Mouse (Mus musculus) midbrain, embryonic 10.5 days (tissue): ENCODE data around the gene Gm44965. TPM values are rescaled to one million over a fixed set of nuclear protein-coding genes. Genes with fewer than 3 reads are reported as not detected.

Source experiments
- DNase-seq: peaks from one replicate; pipeline ENCODE4 v3.0.0-alpha.2; 2017; ENCODE audit warnings: low spot score
- H3K27ac ChIP-seq: fragments of 300-500 bp; sonication (generic); replicated peaks from 2 replicates; pipeline ENCODE4 v1.5.1; 2016; ENCODE audit warnings: mild to moderate bottlenecking
- H3K27me3 ChIP-seq: fragments of 300-500 bp; sonication (generic); 2 replicates; pipeline ENCODE4 v1.6.1; 2016; ENCODE audit warnings: low read depth, mild to moderate bottlenecking; ENCODE audit not compliant: poor library complexity, severe bottlenecking
- H3K36me3 ChIP-seq: fragments of 300-500 bp; sonication (generic); 2 replicates; pipeline ENCODE4 v1.6.1; 2016; ENCODE audit warnings: mild to moderate bottlenecking, moderate library complexity
- H3K4me1 ChIP-seq: fragments of 300-500 bp; sonication (generic); 2 replicates; pipeline ENCODE4 v1.6.1; 2016
- H3K4me3 ChIP-seq: fragments of 300-500 bp; sonication (generic); 2 replicates; pipeline ENCODE4 v1.5.1; 2016; ENCODE audit warnings: mild to moderate bottlenecking, moderate library complexity
- H3K9me3 ChIP-seq: fragments of 300-500 bp; sonication (generic); replicated peaks from 2 replicates; pipeline ENCODE4 v1.6.1; 2016; ENCODE audit warnings: mild to moderate bottlenecking
- WGBS: fragments of 180-500 bp; shearing (Covaris S2); methylation state at CpG from one replicate; pipeline ENCODE4 v1.1.7; 2016; 5-methylcytosine and 5-hydroxymethylcytosine counted together
- polyA plus RNA-seq: library from polyadenylated mRNA; unstranded; fragments of >200 nt; fragmentation: Nextera tagmentation; extraction: Ambion mirVana; gene quantifications from 2 replicates; pipeline ENCODE4 v1.2.1, GENCODE M21; 2016

Gene Gm44965
- polyA plus RNA-seq, 1 experiment from 2014 or later: 0.39 TPM

- no peak overlapping the region for H3K4me3 ChIP-seq
- DNase-seq: no peak
- H3K36me3 ChIP-seq: no peaks in the 10 kb centered on the region
- H3K4me1 ChIP-seq: peaks cover 20% of the 10 kb centered on the region
- no peaks in the 10 kb centered on the region for H3K9me3 ChIP-seq
- WGBS: 71% methylated on average over 6 of the region's 6 CpGs
- H3K27me3 ChIP-seq: no peaks in the 10 kb centered on the region
- H3K27ac ChIP-seq: no peak overlapping the region
These were observed 44.2 kb downstream of the Gm44965 start for GRCm38 (mm10) chr6:48637811-48638500.

GRCm38 (mm10) chr6:48638553-48638952 lies 44.8 kb downstream of the Gm44965 start:
- H3K27me3 ChIP-seq: no peaks in the 10 kb centered on the region
- WGBS: 74% methylated on average over 2 of the region's 2 CpGs
- no peak for DNase-seq

GRCm38 (mm10) chr6:48641391-48641790 lies 47.6 kb downstream of the Gm44965 start:
- H3K4me1 ChIP-seq: peaks cover 19% of the 10 kb centered on the region
- DNase-seq: no peak
- 82% methylated on average over 6 of the region's 6 CpGs for WGBS
- H3K9me3 ChIP-seq: no peaks in the 10 kb centered on the region
- no peak overlapping the region for H3K4me3 ChIP-seq
- H3K27me3 ChIP-seq: no peaks in the 10 kb centered on the region; the same call in none of the 2 replicates
- no peak overlapping the region for H3K27ac ChIP-seq
- H3K36me3 ChIP-seq: no peaks in the 10 kb centered on the region

More at GRCm38 (mm10) chr6:48638553-48638952, 44.8 kb downstream of the Gm44965 start:
- no peaks in the 10 kb centered on the region for H3K36me3 ChIP-seq
- H3K4me1 ChIP-seq: peaks cover 20% of the 10 kb centered on the region
- no peak overlapping the region for H3K27ac ChIP-seq
- H3K9me3 ChIP-seq: no peaks in the 10 kb centered on the region
- no peak overlapping the region for H3K4me3 ChIP-seq

- 20% methylated on average over 4 of the region's 4 CpGs for WGBS
These were observed 49.1 kb downstream of the Gm44965 start for GRCm38 (mm10) chr6:48642764-48643292.

GRCm38 (mm10) chr6:48645660-48646308 lies 52.0 kb downstream of the Gm44965 start:
- H3K4me3 ChIP-seq: no peak overlapping the region
- H3K36me3 ChIP-seq: no peaks in the 10 kb centered on the region
- no peaks in the 10 kb centered on the region; the same call in none of the 2 replicates for H3K27me3 ChIP-seq
- H3K9me3 ChIP-seq: no peaks in the 10 kb centered on the region
- peak; percentile 71 for DNase-seq
- no peaks in the 10 kb centered on the region for H3K4me1 ChIP-seq
- 21% methylated on average over 12 of the region's 12 CpGs for WGBS
- no peak overlapping the region for H3K27ac ChIP-seq

More at GRCm38 (mm10) chr6:48642764-48643292, 49.1 kb downstream of the Gm44965 start:
- DNase-seq: no peak
- H3K4me3 ChIP-seq: no peak overlapping the region
- H3K27me3 ChIP-seq: no peaks in the 10 kb centered on the region; the same call in none of the 2 replicates
- no peak overlapping the region for H3K27ac ChIP-seq
- H3K36me3 ChIP-seq: no peaks in the 10 kb centered on the region
- H3K4me1 ChIP-seq: peaks cover 4% of the 10 kb centered on the region; the same call in 1 of the 2 replicates
- H3K9me3 ChIP-seq: no peaks in the 10 kb centered on the region

DNA sequence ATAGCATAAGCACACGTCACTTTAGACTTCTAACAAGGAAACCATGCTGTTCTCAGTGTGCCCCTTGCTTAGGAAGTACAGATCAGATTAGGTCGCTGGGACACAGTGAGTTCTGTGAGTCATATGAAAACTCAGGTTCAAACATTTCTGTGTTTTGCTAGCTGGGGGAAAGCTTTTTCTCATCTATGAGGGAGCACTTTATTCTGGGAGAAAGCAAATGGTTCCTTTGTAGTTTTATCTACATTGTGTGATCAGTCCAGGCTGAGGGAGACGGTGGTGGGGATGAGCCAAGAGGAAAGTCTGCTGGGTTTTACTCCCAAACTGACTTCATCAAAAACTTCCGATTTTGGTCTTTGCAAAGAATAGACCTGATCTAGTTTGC lies 52.6 kb downstream of the Gm44965 start:
- DNase-seq: no peak
- WGBS: 89% methylated on average over 4 of the region's 4 CpGs
- no peaks in the 10 kb centered on the region; the same call in none of the 2 replicates for H3K27me3 ChIP-seq
- no peak overlapping the region for H3K4me3 ChIP-seq
- no peaks in the 10 kb centered on the region for H3K4me1 ChIP-seq
- H3K36me3 ChIP-seq: no peaks in the 10 kb centered on the region
- no peak overlapping the region for H3K27ac ChIP-seq
- H3K9me3 ChIP-seq: no peaks in the 10 kb centered on the region

GRCm38 (mm10) chr6:48646995-48647394 lies 53.3 kb downstream of the Gm44965 start, which contains the start of gene Gimap8:
Gene Gimap8 (plus strand): TSS chr6:48647234.
- no peaks in the 10 kb centered on the region for H3K36me3 ChIP-seq
- no peaks in the 10 kb centered on the region; the same call in none of the 2 replicates for H3K27me3 ChIP-seq
- no peaks in the 10 kb centered on the region for H3K4me1 ChIP-seq
- H3K9me3 ChIP-seq: no peaks in the 10 kb centered on the region
- H3K4me3 ChIP-seq: no peak within 1 kb of the TSS
- no peak for DNase-seq
- no peak within 1 kb of the TSS for H3K27ac ChIP-seq
- WGBS: 52% methylated on average over 3 of the region's 3 CpGs

DNA sequence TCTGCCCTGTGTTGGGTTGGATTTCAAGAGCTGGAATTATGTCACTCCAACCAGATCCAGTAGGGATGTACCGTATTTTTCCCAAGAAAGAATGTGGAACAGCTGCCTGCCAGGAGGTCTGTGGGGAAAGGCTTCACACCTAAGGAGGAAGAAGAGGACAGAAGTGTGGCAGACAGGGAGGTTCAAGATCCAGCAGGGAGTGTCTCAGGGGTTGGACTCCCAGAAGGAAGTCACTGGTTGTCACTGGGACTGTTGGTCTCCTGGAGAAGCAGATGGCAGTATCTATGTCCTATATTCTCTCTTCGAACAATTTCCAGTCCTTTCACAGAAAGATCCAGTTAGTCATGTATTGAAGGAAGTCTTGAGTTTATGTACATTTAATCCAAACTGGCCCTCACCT lies 53.9 kb downstream of the Gm44965 start:
- Histone ChIP-seq H3K27ac (no peak overlapping the region), H3K4me1 (no peaks in the 10 kb centered on the region), H3K27me3 (no peaks in the 10 kb centered on the region; the same call in none of the 2 replicates), H3K4me3 (no peak overlapping the region), H3K36me3 (no peaks in the 10 kb centered on the region), H3K9me3 (no peaks in the 10 kb centered on the region)
- 96% methylated on average over 2 of the region's 2 CpGs for WGBS
- no peak for DNase-seq

- no peak overlapping the region for H3K27ac ChIP-seq
- no peak overlapping the region for H3K4me3 ChIP-seq
- no peaks in the 10 kb centered on the region for H3K36me3 ChIP-seq
- 88% methylated on average over 4 of the region's 4 CpGs for WGBS
- H3K4me1 ChIP-seq: no peaks in the 10 kb centered on the region
- DNase-seq: no peak
- no peaks in the 10 kb centered on the region for H3K9me3 ChIP-seq
- H3K27me3 ChIP-seq: no peaks in the 10 kb centered on the region; the same call in none of the 2 replicates
These were observed 55.0 kb downstream of the Gm44965 start for GRCm38 (mm10) chr6:48648779-48649178.

DNA sequence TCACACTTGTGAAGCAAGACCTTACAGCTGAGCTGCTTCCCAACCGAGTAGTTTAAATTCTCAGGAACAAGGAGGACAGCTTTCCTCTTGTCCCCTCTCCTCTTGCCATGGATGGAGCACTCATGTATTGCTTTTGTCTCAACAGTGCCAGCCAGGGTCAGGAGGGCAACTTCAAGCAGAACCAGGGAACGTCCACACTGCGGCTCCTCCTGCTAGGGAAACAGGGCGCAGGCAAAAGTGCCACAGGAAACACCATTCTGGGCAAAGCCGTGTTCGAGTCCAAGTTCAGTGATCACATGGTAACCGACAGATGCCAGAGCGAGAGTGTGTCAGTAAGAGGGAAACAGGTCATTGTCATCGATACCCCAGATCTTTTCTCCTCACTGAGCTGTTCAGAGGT lies 56.3 kb downstream of the Gm44965 start:
- WGBS: 88% methylated on average over 9 of the region's 9 CpGs
- no peaks in the 10 kb centered on the region for H3K36me3 ChIP-seq
- no peak for DNase-seq

DNA sequence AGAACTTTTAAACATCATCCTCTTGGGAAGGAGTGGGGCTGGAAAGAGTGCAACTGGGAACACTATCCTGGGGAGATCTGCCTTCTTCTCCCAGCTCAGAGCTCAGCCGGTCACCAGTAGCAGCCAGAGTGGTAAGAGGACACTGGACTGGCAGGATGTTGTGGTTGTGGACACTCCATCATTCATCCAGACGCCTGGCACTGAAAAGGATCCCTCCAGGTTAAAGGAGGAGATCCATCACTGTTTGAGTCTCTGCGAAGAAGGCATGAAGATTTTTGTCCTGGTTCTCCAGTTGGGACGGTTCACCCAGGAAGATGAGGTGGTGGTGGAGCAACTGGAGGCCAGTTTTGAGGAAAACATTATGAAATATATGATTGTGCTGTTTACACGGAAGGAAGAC lies 65.0 kb downstream of the Gm44965 start:
- H3K4me3 ChIP-seq: no peak overlapping the region
- H3K27me3 ChIP-seq: no peaks in the 10 kb centered on the region
- no peaks in the 10 kb centered on the region for H3K36me3 ChIP-seq
- 86% methylated on average over 5 of the region's 5 CpGs for WGBS
- no peak for DNase-seq
- no peak overlapping the region for H3K27ac ChIP-seq
- no peaks in the 10 kb centered on the region for H3K4me1 ChIP-seq
- H3K9me3 ChIP-seq: no peaks in the 10 kb centered on the region

More for the DNA sequence above, 56.3 kb downstream of the Gm44965 start:
- no peaks in the 10 kb centered on the region; the same call in 1 of the 2 replicates for H3K27me3 ChIP-seq
- no peak overlapping the region for H3K4me3 ChIP-seq
- no peaks in the 10 kb centered on the region for H3K4me1 ChIP-seq
- H3K9me3 ChIP-seq: no peaks in the 10 kb centered on the region
- H3K27ac ChIP-seq: no peak overlapping the region

DNA sequence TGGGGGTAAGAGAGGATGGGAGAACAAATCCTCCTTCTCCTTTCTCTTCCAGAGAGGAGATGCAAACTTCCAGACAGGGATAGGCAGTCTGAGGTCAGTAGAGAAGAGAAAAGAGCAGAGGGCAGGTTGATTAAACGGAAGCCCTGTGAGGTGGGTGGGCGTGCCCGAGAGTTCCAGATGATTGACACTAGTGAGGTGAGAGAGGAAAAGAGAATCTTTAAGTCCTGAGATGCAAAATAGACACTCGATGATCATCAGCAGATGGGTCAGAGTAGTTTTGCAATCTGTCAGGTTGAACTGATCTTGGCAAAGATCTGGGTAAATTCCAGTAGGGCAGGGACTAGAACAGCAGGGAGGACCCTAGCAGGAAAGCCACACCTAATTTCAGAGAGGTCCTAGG lies 71.0 kb downstream of the Gm44965 start:
- 78% methylated on average over 4 of the region's 4 CpGs for WGBS

DNA sequence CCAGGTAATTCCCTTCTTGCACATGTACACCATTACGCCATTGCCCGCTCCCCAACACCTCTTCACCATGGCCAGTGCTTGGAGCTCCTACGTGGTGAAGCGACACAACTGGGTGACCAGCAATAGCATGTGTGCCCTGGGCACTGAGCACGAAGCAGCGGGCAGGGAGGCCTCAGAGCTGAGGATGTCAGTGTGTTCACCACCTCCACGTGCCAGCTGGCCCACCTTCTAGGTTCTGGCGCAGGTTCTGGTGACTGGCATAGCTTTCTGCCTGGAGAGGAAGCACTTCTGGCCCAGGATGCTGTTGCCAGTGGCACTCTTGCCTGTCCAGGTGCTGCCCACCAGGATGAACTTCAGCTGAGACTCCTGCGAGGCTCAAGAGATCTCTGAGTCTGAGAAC lies 71.7 kb downstream of the Gm44965 start:
- Histone ChIP-seq H3K9me3 (no peaks in the 10 kb centered on the region), H3K4me1 (no peaks in the 10 kb centered on the region), H3K4me3 (no peak overlapping the region), H3K27ac (no peak overlapping the region), H3K36me3 (no peaks in the 10 kb centered on the region), H3K27me3 (no peaks in the 10 kb centered on the region)
- no peak for DNase-seq
- 94% methylated on average over 9 of the region's 9 CpGs for WGBS

More for the DNA sequence above, 71.0 kb downstream of the Gm44965 start:
- no peak overlapping the region for H3K4me3 ChIP-seq
- no peaks in the 10 kb centered on the region for H3K27me3 ChIP-seq
- no peaks in the 10 kb centered on the region for H3K9me3 ChIP-seq
- no peak overlapping the region for H3K27ac ChIP-seq
- H3K36me3 ChIP-seq: no peaks in the 10 kb centered on the region
- no peaks in the 10 kb centered on the region for H3K4me1 ChIP-seq
- DNase-seq: no peak
